Mouse (Mus musculus) gastrocnemius, adult 8-10 months (tissue): ENCODE results near the gene Syde2. TPM values are rescaled to one million over a fixed set of nuclear protein-coding genes. Genes with fewer than 3 reads are reported as not detected.
A peak's percentile ranks its signal among the peaks of the same experiment; 100 is the strongest.

ENCODE experiments used
- DNase-seq, 2 experiments: peaks; one replicate each; pipeline ENCODE4 v3.0.0; 2022; ENCODE audit warnings: low spot score in 2 of 2
- total RNA-seq, 4 experiments: library from RNA; stranded (reverse); gene quantifications; 2 replicates each; pipeline ENCODE4 v1.2.4; 2022

Gene Syde2
- 1 to 10 TPM in 1 of 4 experiments, under 1 TPM in 3; 0.56 to 1.2 (median 0.82) TPM for total RNA-seq

DNA sequence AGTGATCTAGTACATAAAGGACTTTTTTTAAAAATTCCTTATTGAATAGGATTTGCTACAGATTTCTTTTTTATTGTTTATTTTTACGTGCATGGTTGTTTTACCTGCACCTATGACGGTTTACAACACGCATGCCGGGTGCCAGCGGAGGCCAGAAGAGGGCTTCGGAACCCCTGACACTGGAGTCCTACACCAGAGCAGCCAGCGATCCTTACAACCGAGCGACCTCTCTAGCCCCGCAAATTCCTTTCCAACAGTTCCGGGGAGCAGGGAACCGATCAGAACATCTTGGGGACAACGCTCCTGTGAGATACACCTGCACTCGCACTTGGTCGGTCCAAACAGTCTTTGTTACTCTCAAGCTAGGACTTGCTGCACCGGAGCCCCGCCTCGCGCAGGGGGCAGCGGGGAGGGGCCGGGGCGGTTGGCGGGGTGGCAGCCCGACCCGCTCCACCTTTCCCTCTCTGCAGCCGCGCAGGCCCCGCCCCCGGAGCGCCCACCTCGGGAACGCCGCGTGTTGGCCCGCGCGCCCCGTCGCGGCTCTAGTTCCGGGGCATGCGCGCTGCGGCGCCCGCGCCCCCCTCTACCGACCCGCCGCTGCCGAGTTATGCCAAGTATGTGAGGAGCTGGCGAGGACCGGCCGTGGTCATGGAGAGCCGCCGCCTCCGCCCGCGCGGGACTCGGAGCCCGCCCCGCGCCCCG, at the start of gene Syde2:
Syde2 (plus strand) TSS at position 603 of the 702 bp plus-strand sequence.
- DNase-seq, result peak; percentile 60 to 74

- DNase-seq, result no peak
These were observed 49.0 kb upstream of the Syde2 start for GRCm38 (mm10) chr3:145938405-145939349.

DNA sequence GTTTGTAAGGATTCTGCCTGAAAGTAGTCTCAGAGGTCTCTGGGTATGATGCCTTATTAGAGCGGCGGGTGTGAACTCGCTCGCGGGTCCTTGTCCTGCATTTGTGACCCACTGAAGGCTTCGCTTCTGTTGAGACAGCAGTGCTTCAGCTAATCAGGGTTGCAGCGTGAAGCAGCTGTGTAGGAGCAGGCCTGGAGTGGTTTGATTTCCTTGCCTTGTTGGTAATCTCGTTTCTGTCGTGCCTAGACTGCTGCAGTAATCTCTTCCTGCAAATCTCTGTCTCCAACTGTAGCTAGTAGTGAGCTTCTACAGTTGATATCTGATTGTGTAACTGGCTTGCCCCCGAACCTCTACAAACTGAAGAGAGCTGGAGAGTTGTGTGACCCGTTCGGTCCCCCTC, 48.3 kb upstream of the Syde2 start:
- no peak for DNase-seq

- DNase-seq, result no peak
These were observed 47.7 kb upstream of the Syde2 start for GRCm38 (mm10) chr3:145939971-145940370.

- peak; percentile 26 to 36 for DNase-seq
These were observed 45.7 kb upstream of the Syde2 start for GRCm38 (mm10) chr3:145941971-145942370.

DNA sequence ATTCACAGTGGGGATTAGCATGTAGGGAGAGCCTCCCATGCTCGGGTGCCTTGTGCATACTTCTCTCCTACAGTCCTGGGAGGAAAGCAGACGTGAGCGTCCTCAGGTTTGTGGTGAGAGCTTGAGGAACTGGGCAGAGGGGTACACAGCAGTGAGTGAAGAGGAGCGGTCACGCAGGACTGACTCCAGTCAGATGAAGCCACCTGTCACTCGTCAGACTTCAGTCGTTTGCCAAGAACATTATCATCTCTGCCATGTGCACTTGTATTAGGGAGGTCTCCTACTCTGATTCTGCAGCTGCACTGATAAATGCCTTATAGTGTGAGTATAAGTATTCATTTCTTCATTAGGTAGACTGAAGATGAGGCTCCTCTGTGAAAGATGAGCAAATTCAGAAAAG, 43.3 kb upstream of the Syde2 start:
- DNase-seq, result no peak

GRCm38 (mm10) chr3:145945904-145946303, 41.8 kb upstream of the Syde2 start:
- DNase-seq, result no peak

GRCm38 (mm10) chr3:145946654-145947053, 41.0 kb upstream of the Syde2 start:
- DNase-seq, result no peak

- DNase-seq, result no peak
These were observed 40.0 kb upstream of the Syde2 start for GRCm38 (mm10) chr3:145947539-145948204.

GRCm38 (mm10) chr3:145950034-145950814, 37.4 kb upstream of the Syde2 start:
- DNase-seq, result no peak

- DNase-seq, result no peak
These were observed 36.9 kb upstream of the Syde2 start for GRCm38 (mm10) chr3:145950815-145951130.

DNA sequence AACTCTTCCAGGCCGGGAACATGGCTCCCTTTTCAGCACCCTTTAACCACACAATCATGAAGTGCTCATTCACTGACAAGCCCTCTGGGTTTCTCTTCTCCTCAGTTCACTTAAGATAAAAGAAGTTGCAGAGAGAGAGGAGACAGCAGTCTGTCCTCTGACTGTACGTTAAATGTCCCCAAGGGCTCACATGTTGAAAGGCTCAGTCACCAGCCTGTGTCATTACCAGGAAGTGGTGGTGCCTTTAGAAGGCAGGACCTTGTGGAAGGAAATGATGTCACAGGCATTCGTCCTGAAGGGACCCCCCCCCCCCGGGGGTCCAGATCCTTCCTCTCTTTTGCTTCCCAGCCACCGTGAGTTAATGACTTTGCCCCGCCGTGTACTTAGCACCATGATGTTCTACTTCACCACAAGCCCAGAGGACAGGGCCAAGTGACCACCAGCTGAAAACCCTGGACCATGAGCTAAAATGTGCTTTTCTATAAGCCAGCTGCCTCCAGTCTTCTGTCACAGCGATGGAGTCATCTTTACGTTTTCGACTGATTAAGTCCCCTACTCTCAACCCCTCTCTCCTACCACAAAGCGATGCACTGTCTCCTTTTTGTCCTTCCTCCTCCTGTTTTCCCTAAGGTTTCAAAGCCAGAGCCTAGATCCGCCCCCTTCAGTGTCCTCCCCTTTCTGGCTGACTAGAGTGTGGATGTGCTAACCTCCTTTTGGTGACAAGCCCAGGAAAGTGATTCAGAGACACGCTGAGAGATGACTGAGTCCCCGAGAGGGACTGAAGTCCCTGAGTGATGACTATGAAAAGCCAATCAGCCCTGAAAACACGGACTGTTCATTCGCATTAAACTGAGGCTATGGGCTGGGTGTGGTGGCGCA, 36.1 kb upstream of the Syde2 start:
- DNase-seq, result peak; percentile 34 to 41

GRCm38 (mm10) chr3:145952945-145953344, 34.7 kb upstream of the Syde2 start:
- no peak for DNase-seq

DNA sequence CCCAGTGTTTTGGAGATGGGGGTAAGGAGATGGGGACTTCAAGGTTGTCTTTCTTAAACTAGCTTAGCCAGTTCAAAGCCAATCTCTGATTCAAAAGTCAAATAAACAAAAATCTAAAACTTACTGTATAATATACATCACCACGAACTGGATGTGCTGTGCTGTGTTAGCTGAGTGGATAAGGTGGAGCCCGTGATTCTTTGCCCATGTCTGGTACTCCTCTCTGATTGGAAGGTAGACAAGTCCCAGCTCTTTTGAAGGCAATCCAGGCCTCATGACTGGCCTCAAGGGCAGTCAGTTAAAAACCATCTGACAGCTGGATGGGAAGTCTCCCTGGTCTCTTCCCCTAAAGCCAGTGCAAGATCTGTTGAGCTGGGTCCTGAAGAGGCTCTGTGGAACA, 34.3 kb upstream of the Syde2 start:
- no peak for DNase-seq

GRCm38 (mm10) chr3:145959824-145960223, 27.8 kb upstream of the Syde2 start:
- DNase-seq, result no peak

- no peak for DNase-seq
These were observed 25.3 kb upstream of the Syde2 start for GRCm38 (mm10) chr3:145962411-145962810.

- no peak for DNase-seq
These were observed 24.3 kb upstream of the Syde2 start for GRCm38 (mm10) chr3:145963101-145964017.

DNA sequence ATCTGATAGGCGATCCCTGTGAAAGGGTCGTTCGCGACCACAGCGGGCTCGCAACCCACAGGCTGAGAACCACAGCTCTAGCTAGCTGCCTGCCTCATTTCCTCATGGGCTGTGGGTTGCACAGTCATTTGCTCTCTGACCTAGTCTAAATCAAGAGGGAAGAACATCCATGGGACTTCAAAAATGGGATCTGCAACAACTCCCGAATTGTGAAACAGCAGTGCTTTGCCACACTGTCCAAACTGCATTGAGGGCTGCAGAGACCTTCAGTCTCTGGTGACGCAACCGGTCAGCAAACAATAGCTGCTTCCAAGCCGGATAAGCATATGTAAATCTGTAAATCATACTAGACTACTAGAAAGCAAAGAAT, 23.7 kb upstream of the Syde2 start:
- DNase-seq, result no peak

- no peak for DNase-seq
These were observed 23.2 kb upstream of the Syde2 start for GRCm38 (mm10) chr3:145964473-145964872.
